Mouse (Mus musculus) layer of hippocampus, postnatal 36 days (tissue): ENCODE results near the gene Mdp1. TPM values are rescaled to one million over a fixed set of nuclear protein-coding genes. Genes with fewer than 3 reads are reported as not detected.

ENCODE experiments used
- DNase-seq, 2 experiments: peaks; one replicate each; pipeline ENCODE4 v3.0.0; 2022
- total RNA-seq, 2 experiments: library from RNA; stranded (reverse); gene quantifications; 2 replicates each; pipeline ENCODE4 v1.2.3; 2021

The Mdp1 gene
- total RNA-seq: 10 to 100 TPM; 46.4 to 49.9 TPM

- DNase-seq: peak; percentile 81 to 83
These were observed at the start of gene Mdp1 for GRCm38 (mm10) chr14:55659960-55660573. Gene Mdp1 (minus strand): TSS chr14:55660508.

- no peak for DNase-seq
These were observed 49.2 kb upstream of the Mdp1 start for GRCm38 (mm10) chr14:55709509-55709908.

GRCm38 (mm10) chr14:55707397-55707796 lies 47.1 kb upstream of the Mdp1 start:
- DNase-seq: no peak

- no peak for DNase-seq
These were observed 45.8 kb upstream of the Mdp1 start for GRCm38 (mm10) chr14:55706051-55706600.

- no peak for DNase-seq
These were observed 42.5 kb upstream of the Mdp1 start for GRCm38 (mm10) chr14:55702761-55703160.

- DNase-seq: no peak
These were observed 40.8 kb upstream of the Mdp1 start for GRCm38 (mm10) chr14:55701131-55701530.

- no peak for DNase-seq
These were observed 36.9 kb upstream of the Mdp1 start for GRCm38 (mm10) chr14:55697226-55697625.

- no peak for DNase-seq
These were observed 29.1 kb upstream of the Mdp1 start for GRCm38 (mm10) chr14:55689433-55689832.

GRCm38 (mm10) chr14:55682118-55682493 lies 21.8 kb upstream of the Mdp1 start:
- DNase-seq: no peak

GRCm38 (mm10) chr14:55681160-55682117 lies 21.1 kb upstream of the Mdp1 start, which contains the start of gene Tinf2:
Gene Tinf2 (minus strand): TSS chr14:55681820.
- DNase-seq: peak; percentile 93 to 96

GRCm38 (mm10) chr14:55677615-55678014 lies 17.3 kb upstream of the Mdp1 start:
- DNase-seq: no peak

- DNase-seq: no peak
These were observed 12.4 kb upstream of the Mdp1 start for GRCm38 (mm10) chr14:55672741-55673060.

- DNase-seq: peak; percentile 95
These were observed 11.8 kb upstream of the Mdp1 start, which contains the start of the genes Gmpr2 and Nedd8 for GRCm38 (mm10) chr14:55671833-55672740. Gene Gmpr2 (plus strand): TSS chr14:55671941. Gene Nedd8 (minus strand): TSS chr14:55672124.

GRCm38 (mm10) chr14:55671486-55671832 lies 11.2 kb upstream of the Mdp1 start:
- DNase-seq: no peak

GRCm38 (mm10) chr14:55660636-55661035 lies 328 bp upstream of the Mdp1 start:
- no peak for DNase-seq

GRCm38 (mm10) chr14:55658011-55658410 lies 2.3 kb downstream of the Mdp1 start:
- no peak for DNase-seq

- DNase-seq: no peak
These were observed 3.4 kb downstream of the Mdp1 start for GRCm38 (mm10) chr14:55656935-55657334.

GRCm38 (mm10) chr14:55651528-55651927 lies 8.8 kb downstream of the Mdp1 start:
- no peak for DNase-seq

GRCm38 (mm10) chr14:55649884-55650283 lies 10.4 kb downstream of the Mdp1 start, which contains the start of gene Tssk4:
Gene Tssk4 (plus strand): TSS chr14:55650184.
- no peak for DNase-seq

- DNase-seq: no peak
These were observed 15.9 kb downstream of the Mdp1 start for GRCm38 (mm10) chr14:55644261-55644888.

GRCm38 (mm10) chr14:55643060-55643907 lies 17.0 kb downstream of the Mdp1 start, which contains the start of gene Tm9sf1:
Gene Tm9sf1 (minus strand): TSS chr14:55643806.
- DNase-seq: peak; percentile 91 to 92
